Mouse (Mus musculus) embryonic facial prominence, embryonic 10.5 days (tissue): ENCODE results near the gene Fgf14. TPM values are rescaled to one million over a fixed set of nuclear protein-coding genes. Genes with fewer than 3 reads are reported as not detected.

Source experiments
- DNase-seq: peaks from one replicate; pipeline ENCODE4 v3.0.0-alpha.2; 2017; ENCODE audit warnings: low spot score
- H3K27ac ChIP-seq: fragments of 300-500 bp; sonication (generic); replicated peaks from 2 replicates; pipeline ENCODE4 v1.5.1; 2016; ENCODE audit warnings: mild to moderate bottlenecking
- H3K27me3 ChIP-seq: fragments of 300-500 bp; sonication (generic); replicated peaks from 2 replicates; pipeline ENCODE4 v1.6.1; 2016; ENCODE audit warnings: low read depth, mild to moderate bottlenecking; ENCODE audit not compliant: poor library complexity, severe bottlenecking
- H3K36me3 ChIP-seq: fragments of 300-500 bp; sonication (generic); replicated peaks from 2 replicates; pipeline ENCODE4 v1.6.1; 2016; ENCODE audit warnings: mild to moderate bottlenecking, moderate library complexity
- H3K4me1 ChIP-seq: fragments of 300-500 bp; sonication (generic); 2 replicates; pipeline ENCODE4 v1.6.1; 2016
- H3K4me3 ChIP-seq: fragments of 300-500 bp; sonication (generic); 2 replicates; pipeline ENCODE4 v1.5.1; 2016; ENCODE audit warnings: mild to moderate bottlenecking, moderate library complexity
- H3K9me3 ChIP-seq: fragments of 300-500 bp; sonication (generic); 2 replicates; pipeline ENCODE4 v1.6.1; 2016; ENCODE audit warnings: mild to moderate bottlenecking
- WGBS: fragments of 180-500 bp; shearing (Covaris S2); methylation state at CpG from one replicate; pipeline ENCODE4 v1.1.7; 2016; 5-methylcytosine and 5-hydroxymethylcytosine counted together
- polyA plus RNA-seq: library from polyadenylated mRNA; unstranded; fragments of >200 nt; fragmentation: Nextera tagmentation; extraction: Ambion mirVana; gene quantifications from 2 replicates; pipeline ENCODE4 v1.2.1, GENCODE M21; 2016

Gene Fgf14
- polyA plus RNA-seq, 1 experiment from 2014 or later = 1.2 TPM

- no peak overlapping the region for H3K27ac ChIP-seq
- no peak overlapping the region for H3K4me3 ChIP-seq
- H3K36me3 ChIP-seq = no peaks in the 10 kb centered on the region
- WGBS = 75% methylated on average over 1 of the region's 1 CpGs
- DNase-seq = no peak
- no peaks in the 10 kb centered on the region for H3K9me3 ChIP-seq
- H3K4me1 ChIP-seq = no peaks in the 10 kb centered on the region
- H3K27me3 ChIP-seq = no peaks in the 10 kb centered on the region
These were observed 429.4 kb downstream of the Fgf14 start for GRCm38 (mm10) chr14:124247517-124247916.

DNA sequence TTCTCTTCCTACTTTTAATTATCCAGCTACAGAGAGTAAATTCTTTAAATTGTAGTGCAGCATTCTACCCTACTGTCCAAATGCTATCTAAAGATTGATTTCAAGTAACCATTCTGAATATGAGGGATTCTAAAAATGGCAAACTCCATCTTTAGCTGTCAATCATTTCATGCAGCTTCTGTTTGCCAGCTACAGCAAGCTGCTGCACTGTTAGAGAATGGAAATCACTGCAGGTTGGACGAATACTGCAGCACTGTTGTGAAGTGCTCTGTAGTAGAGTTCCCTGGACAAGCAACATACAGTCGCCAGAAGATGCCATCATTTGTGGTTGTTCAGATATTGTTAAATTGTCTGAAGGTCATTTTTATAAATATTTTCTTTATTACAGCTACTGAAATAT lies 453.5 kb downstream of the Fgf14 start:
- WGBS = 73% methylated on average over 2 of the region's 2 CpGs
- DNase-seq = no peak
- Histone ChIP-seq H3K27ac (no peak overlapping the region), H3K4me1 (no peaks in the 10 kb centered on the region), H3K4me3 (no peak overlapping the region), H3K27me3 (no peaks in the 10 kb centered on the region), H3K36me3 (no peaks in the 10 kb centered on the region), H3K9me3 (no peaks in the 10 kb centered on the region)

DNA sequence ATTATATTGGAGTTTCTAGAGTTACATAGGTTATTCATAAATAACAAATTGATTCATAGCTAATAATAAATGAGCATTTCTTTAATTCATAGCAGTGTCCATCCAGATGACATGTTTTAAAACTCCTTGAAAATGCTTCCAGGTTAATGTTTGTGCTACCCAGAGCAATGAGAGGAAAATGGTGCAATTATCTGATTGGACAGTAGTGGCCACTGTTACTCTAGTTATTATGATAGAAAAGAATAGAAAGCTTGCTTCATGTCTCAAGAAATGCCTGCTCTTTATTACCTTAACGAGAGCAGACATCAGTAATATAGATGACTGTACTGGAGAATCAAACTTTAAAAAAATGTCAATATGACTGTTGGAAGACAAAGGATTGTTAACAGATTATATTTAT lies 454.5 kb downstream of the Fgf14 start:
- no peaks in the 10 kb centered on the region for H3K9me3 ChIP-seq
- no peaks in the 10 kb centered on the region for H3K4me1 ChIP-seq
- H3K36me3 ChIP-seq = no peaks in the 10 kb centered on the region
- 50% methylated on average over 1 of the region's 1 CpGs for WGBS
- H3K27ac ChIP-seq = no peak overlapping the region
- no peak overlapping the region for H3K4me3 ChIP-seq
- DNase-seq = no peak
- H3K27me3 ChIP-seq = no peaks in the 10 kb centered on the region

DNA sequence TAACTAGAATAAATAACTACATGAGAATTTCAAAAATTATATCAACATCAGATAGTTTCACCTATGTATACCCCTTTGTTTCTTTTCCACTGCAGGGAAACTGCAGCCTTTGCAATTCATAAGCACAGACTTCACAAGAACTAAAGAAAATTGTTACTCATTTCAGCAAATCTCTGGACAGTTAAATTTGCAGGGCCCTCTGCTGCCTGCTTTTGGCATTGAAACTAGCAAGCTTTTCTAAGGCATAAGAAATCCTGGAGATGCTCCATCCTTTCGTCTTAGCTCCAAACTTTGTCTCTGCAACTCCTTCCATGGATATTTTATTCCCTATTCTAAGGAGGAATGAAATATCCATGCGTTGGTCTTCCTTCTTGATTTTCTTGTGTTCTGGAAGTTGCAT lies 455.9 kb downstream of the Fgf14 start:
- Histone ChIP-seq H3K4me3 (no peak overlapping the region), H3K9me3 (no peaks in the 10 kb centered on the region), H3K36me3 (no peaks in the 10 kb centered on the region), H3K27me3 (no peaks in the 10 kb centered on the region), H3K27ac (no peak overlapping the region), H3K4me1 (no peaks in the 10 kb centered on the region)
- DNase-seq = no peak
- 56% methylated on average over 2 of the region's 2 CpGs for WGBS

GRCm38 (mm10) chr14:124195806-124196205 lies 481.1 kb downstream of the Fgf14 start:
- Histone ChIP-seq H3K4me3 (no peak overlapping the region), H3K9me3 (no peaks in the 10 kb centered on the region), H3K27ac (no peak overlapping the region), H3K4me1 (peaks cover 15% of the 10 kb centered on the region), H3K36me3 (no peaks in the 10 kb centered on the region), H3K27me3 (peaks cover 41% of the 10 kb centered on the region)
- WGBS = 20% methylated on average over 7 of the region's 7 CpGs
- DNase-seq = no peak

DNA sequence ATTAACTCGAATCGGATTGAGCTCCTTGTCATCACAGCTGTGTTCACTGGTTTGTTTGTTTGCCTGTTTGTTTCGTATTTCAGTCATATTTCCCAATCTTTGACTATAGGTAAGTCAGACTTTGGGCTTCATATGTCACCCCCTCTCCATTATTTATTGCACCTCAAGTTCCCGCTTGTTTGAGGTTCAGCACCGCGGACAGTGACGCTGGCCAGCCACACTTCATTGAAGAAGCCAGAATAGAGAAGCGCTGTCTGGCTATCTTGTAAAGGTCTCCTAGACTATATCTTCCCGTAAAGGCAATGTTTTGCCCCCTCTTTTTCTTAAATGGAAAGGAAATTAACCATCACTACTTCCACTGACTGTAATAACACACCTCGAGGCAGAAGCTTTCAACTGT lies 481.6 kb downstream of the Fgf14 start:
- H3K4me1 ChIP-seq = peaks cover 15% of the 10 kb centered on the region
- H3K27ac ChIP-seq = no peak overlapping the region
- no peaks in the 10 kb centered on the region for H3K9me3 ChIP-seq
- no peak overlapping the region for H3K4me3 ChIP-seq
- H3K27me3 ChIP-seq = peaks cover 42% of the 10 kb centered on the region
- DNase-seq = peak; percentile 60
- H3K36me3 ChIP-seq = no peaks in the 10 kb centered on the region
- 30% methylated on average over 10 of the region's 10 CpGs for WGBS

- Histone ChIP-seq H3K4me1 (peaks cover 15% of the 10 kb centered on the region), H3K36me3 (no peaks in the 10 kb centered on the region), H3K27ac (no peak overlapping the region), H3K9me3 (no peaks in the 10 kb centered on the region), H3K4me3 (peak overlapping the region; percentile 61), H3K27me3 (peaks cover 42% of the 10 kb centered on the region)
- 7% methylated on average over 15 of the region's 15 CpGs for WGBS
- no peak for DNase-seq
These were observed 484.1 kb downstream of the Fgf14 start for GRCm38 (mm10) chr14:124192815-124193142.

DNA sequence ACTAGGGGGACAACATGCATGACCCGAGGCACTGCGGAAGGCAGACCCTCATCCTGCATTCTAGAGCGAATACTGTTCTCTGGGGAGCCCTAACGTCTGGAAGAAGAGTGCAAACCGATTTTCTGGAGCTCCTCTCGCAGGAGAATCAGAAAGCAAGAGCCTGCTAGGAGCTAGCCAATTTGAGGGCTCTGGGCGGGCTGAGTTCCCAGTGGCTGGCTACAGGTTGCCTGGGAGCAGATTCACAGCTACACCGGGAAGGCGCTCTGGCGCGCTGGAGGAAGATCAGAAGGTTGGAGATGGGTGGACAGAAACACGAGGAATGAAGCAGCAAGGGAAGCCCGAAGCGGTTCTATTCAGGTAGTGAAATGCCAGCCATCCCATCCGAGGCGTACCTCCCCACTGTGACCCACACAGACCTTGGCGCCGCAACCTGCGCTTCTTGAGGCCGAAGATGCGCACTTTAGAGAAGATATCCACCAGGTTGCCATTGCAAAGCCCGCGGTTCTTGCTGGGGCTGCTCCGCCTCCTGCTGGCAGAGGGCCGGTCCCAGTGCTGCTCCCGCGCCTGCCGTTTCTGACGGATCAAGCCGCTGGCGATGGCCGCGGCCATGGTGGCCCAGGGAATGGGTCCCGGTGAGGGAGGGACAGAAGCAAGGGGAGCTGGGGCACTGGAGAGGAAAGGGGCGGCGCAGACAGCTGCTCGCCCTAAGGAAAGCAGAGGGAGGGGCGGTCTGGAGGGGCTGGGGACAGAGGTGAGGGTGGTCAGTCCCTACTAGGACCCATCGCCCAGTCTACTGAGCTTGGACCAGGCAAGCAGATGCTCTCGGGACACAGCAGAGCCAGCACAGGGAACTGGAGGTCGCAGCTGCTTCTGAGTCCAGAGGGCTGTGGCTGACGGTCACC lies 484.8 kb downstream of the Fgf14 start:
- H3K36me3 ChIP-seq = no peaks in the 10 kb centered on the region
- DNase-seq = peak; percentile 66
- peak overlapping the region; percentile 61 for H3K4me3 ChIP-seq
- H3K4me1 ChIP-seq = peaks cover 15% of the 10 kb centered on the region
- WGBS = 1% methylated on average over 42 of the region's 42 CpGs
- H3K27ac ChIP-seq = no peak overlapping the region
- H3K27me3 ChIP-seq = peaks cover 42% of the 10 kb centered on the region
- H3K9me3 ChIP-seq = no peaks in the 10 kb centered on the region

GRCm38 (mm10) chr14:124180265-124180664 lies 496.7 kb downstream of the Fgf14 start:
- H3K9me3 ChIP-seq = no peaks in the 10 kb centered on the region
- WGBS = 83% methylated on average over 1 of the region's 1 CpGs
- H3K27me3 ChIP-seq = no peaks in the 10 kb centered on the region
- H3K4me1 ChIP-seq = no peaks in the 10 kb centered on the region
- no peak overlapping the region for H3K27ac ChIP-seq
- no peak overlapping the region for H3K4me3 ChIP-seq
- H3K36me3 ChIP-seq = no peaks in the 10 kb centered on the region
- DNase-seq = no peak

DNA sequence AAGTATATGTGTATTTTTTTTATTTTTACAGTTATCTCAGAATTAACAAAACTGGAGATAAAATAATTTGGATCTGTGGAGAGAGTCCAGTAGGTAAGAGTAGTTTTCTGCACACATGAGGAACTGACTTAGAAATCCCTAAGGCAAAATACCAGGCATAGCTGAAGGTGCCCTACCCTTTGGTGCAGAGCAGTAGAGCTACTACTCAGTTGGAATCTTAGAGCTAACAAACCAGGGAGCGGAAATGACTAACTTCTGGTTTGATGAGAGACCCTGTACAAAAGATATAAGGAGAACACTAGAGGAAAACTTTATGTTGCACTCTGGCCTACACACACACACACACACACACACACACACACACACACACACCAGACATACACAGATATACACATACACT lies 502.8 kb downstream of the Fgf14 start:
- H3K27me3 ChIP-seq = no peaks in the 10 kb centered on the region
- H3K36me3 ChIP-seq = no peaks in the 10 kb centered on the region
- H3K9me3 ChIP-seq = no peaks in the 10 kb centered on the region
- H3K4me3 ChIP-seq = no peak overlapping the region
- no peak for DNase-seq
- no peak overlapping the region for H3K27ac ChIP-seq
- no peaks in the 10 kb centered on the region for H3K4me1 ChIP-seq
- 85% methylated on average over 1 of the region's 1 CpGs for WGBS

DNA sequence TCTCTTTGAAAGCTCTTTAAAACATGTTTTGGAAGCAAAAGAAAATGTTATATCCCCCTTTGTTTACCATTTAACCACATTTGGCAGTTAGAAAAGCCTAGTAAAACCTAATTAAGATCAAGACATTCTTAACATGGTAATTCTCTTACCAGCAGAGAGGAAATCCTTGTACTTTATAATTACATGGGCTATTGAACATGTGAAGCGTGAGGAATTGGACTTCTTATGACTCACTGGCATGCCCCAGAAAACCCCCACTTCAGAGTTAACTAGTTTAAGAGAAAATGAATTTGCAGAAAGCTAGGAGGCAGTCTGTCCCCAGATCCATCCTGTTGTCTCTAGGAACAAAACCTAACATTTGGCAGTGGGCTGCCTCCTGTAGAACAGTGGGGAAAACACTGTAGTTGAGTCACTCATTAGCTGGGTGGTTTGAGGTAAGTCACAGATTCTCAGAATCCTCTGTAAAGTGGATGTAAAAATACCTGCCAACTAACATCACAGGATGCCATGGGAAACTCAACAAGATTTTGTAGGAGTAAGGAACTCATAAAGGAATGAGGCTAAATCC lies 513.2 kb downstream of the Fgf14 start:
- H3K27me3 ChIP-seq = no peaks in the 10 kb centered on the region
- no peaks in the 10 kb centered on the region for H3K36me3 ChIP-seq
- WGBS = 75% methylated on average over 1 of the region's 1 CpGs
- no peaks in the 10 kb centered on the region for H3K4me1 ChIP-seq
- DNase-seq = no peak
- H3K9me3 ChIP-seq = no peaks in the 10 kb centered on the region
- no peak overlapping the region for H3K4me3 ChIP-seq
- no peak overlapping the region for H3K27ac ChIP-seq

- Histone ChIP-seq H3K27me3 (no peaks in the 10 kb centered on the region), H3K4me3 (no peak overlapping the region), H3K36me3 (no peaks in the 10 kb centered on the region), H3K27ac (no peak overlapping the region), H3K9me3 (no peaks in the 10 kb centered on the region), H3K4me1 (no peaks in the 10 kb centered on the region)
- no peak for DNase-seq
These were observed 529.5 kb downstream of the Fgf14 start for GRCm38 (mm10) chr14:124147378-124147777.

GRCm38 (mm10) chr14:124107205-124107873 lies 569.6 kb downstream of the Fgf14 start:
- WGBS = 86% methylated on average over 1 of the region's 1 CpGs
- no peak overlapping the region for H3K4me3 ChIP-seq
- H3K9me3 ChIP-seq = no peaks in the 10 kb centered on the region
- no peak for DNase-seq
- no peaks in the 10 kb centered on the region for H3K36me3 ChIP-seq
- no peaks in the 10 kb centered on the region for H3K4me1 ChIP-seq
- H3K27me3 ChIP-seq = no peaks in the 10 kb centered on the region
- H3K27ac ChIP-seq = no peak overlapping the region
